Mouse (Mus musculus) hindbrain, embryonic 13.5 days (tissue): ENCODE data around the gene Rgs9. TPM values are rescaled to one million over a fixed set of nuclear protein-coding genes. Genes with fewer than 3 reads are reported as not detected.

Experiments
- ATAC-seq: fragments of 200-750 bp; cut with Nextera tagmentation; 2 replicates; pipeline ENCODE4 v1.8.0; 2017; ENCODE audit warnings: moderate TSS enrichment; ENCODE audit not compliant: low FRiP score
- H3K27ac ChIP-seq: fragments of 300-500 bp; sonication (generic); 2 replicates; pipeline ENCODE4 v1.5.1; 2015; ENCODE audit warnings: inconsistent platforms, mild to moderate bottlenecking, moderate library complexity
- H3K27me3 ChIP-seq: fragments of 300-500 bp; sonication (generic); 2 replicates; pipeline ENCODE4 v1.6.1; 2015; ENCODE audit warnings: mild to moderate bottlenecking, inconsistent platforms
- H3K36me3 ChIP-seq: fragments of 300-500 bp; sonication (generic); 2 replicates; pipeline ENCODE4 v1.6.1; 2015; ENCODE audit warnings: mild to moderate bottlenecking, inconsistent platforms
- H3K4me1 ChIP-seq: fragments of 300-500 bp; sonication (generic); replicated peaks from 2 replicates; pipeline ENCODE4 v1.6.1; 2015; ENCODE audit warnings: inconsistent platforms
- H3K4me2 ChIP-seq: fragments of 300-500 bp; sonication (generic); 2 replicates; pipeline ENCODE4 v1.6.1; 2015; ENCODE audit warnings: inconsistent platforms, mild to moderate bottlenecking, moderate library complexity
- H3K4me3 ChIP-seq: fragments of 300-500 bp; sonication (generic); 2 replicates; pipeline ENCODE4 v1.5.1; 2015; ENCODE audit warnings: mild to moderate bottlenecking, inconsistent platforms
- H3K9ac ChIP-seq: fragments of 300-500 bp; sonication (generic); 2 replicates; pipeline ENCODE4 v1.6.1; 2015; ENCODE audit warnings: mild to moderate bottlenecking, inconsistent platforms
- H3K9me3 ChIP-seq: fragments of 300-500 bp; sonication (generic); 2 replicates; pipeline ENCODE4 v1.6.1; 2016; ENCODE audit warnings: inconsistent platforms
- WGBS: fragments of 180-500 bp; shearing (Covaris S2); methylation state at CpG from one replicate; pipeline ENCODE4 v1.1.7; 2015; 5-methylcytosine and 5-hydroxymethylcytosine counted together
- polyA plus RNA-seq: library from polyadenylated mRNA; unstranded; fragments of >200 nt; fragmentation: Nextera tagmentation; extraction: Ambion mirVana; gene quantifications from 2 replicates; pipeline ENCODE4 v1.2.1, GENCODE M21; 2015

Rgs9 gene
- polyA plus RNA-seq, 1 experiment from 2014 or later: 6.2 TPM

- Histone ChIP-seq H3K9me3 (no peaks in the 10 kb centered on the region), H3K4me3 (no peak overlapping the region), H3K9ac (no peak overlapping the region), H3K27ac (no peak overlapping the region), H3K4me2 (no peak overlapping the region), H3K36me3 (no peaks in the 10 kb centered on the region), H3K27me3 (no peaks in the 10 kb centered on the region), H3K4me1 (no peaks in the 10 kb centered on the region)
- ATAC-seq: no peak
- WGBS: 88% methylated on average over 6 of the region's 6 CpGs
Measured at GRCm38 (mm10) chr11:109187631-109188184, 110.2 kb downstream of the Rgs9 start.

- Histone ChIP-seq H3K36me3 (no peaks in the 10 kb centered on the region), H3K4me2 (no peak overlapping the region), H3K27me3 (no peaks in the 10 kb centered on the region), H3K9me3 (no peaks in the 10 kb centered on the region), H3K9ac (no peak overlapping the region), H3K4me1 (peaks cover 13% of the 10 kb centered on the region), H3K4me3 (no peak overlapping the region), H3K27ac (0 out of 2 replicates have a peak overlapping the region, but pooled peaks have one; percentile 10)
- ATAC-seq: no peak
- 76% methylated on average over 7 of the region's 7 CpGs for WGBS
Measured at GRCm38 (mm10) chr11:109181118-109181517, 116.8 kb downstream of the Rgs9 start.

GRCm38 (mm10) chr11:109180290-109180689 lies 117.6 kb downstream of the Rgs9 start:
- Histone ChIP-seq H3K9me3 (no peaks in the 10 kb centered on the region), H3K36me3 (no peaks in the 10 kb centered on the region), H3K4me1 (peaks cover 13% of the 10 kb centered on the region), H3K27me3 (no peaks in the 10 kb centered on the region), H3K4me3 (no peak overlapping the region), H3K4me2 (no peak overlapping the region), H3K27ac (no peak overlapping the region), H3K9ac (no peak overlapping the region)
- no peak for ATAC-seq
- WGBS: 95% methylated on average over 11 of the region's 11 CpGs

GRCm38 (mm10) chr11:109178788-109179518 lies 119.0 kb downstream of the Rgs9 start:
- WGBS: 50% methylated on average over 8 of the region's 8 CpGs
- Histone ChIP-seq H3K4me2 (no peak overlapping the region), H3K9me3 (no peaks in the 10 kb centered on the region), H3K36me3 (no peaks in the 10 kb centered on the region), H3K4me1 (peaks cover 13% of the 10 kb centered on the region), H3K4me3 (no peak overlapping the region), H3K27me3 (no peaks in the 10 kb centered on the region), H3K9ac (no peak overlapping the region), H3K27ac (no peak overlapping the region)
- ATAC-seq: 0 out of 2 replicates have a peak, but pooled peaks have one; percentile 52

- H3K27me3 ChIP-seq: no peaks in the 10 kb centered on the region
- no peaks in the 10 kb centered on the region for H3K36me3 ChIP-seq
- no peak overlapping the region for H3K27ac ChIP-seq
- 92% methylated on average over 8 of the region's 8 CpGs for WGBS
- H3K9ac ChIP-seq: no peak overlapping the region
- 0 out of 2 replicates have a peak, but pooled peaks cover 6% of the 10 kb centered on the region for H3K4me1 ChIP-seq
- no peak overlapping the region for H3K4me2 ChIP-seq
- H3K4me3 ChIP-seq: no peak overlapping the region
- H3K9me3 ChIP-seq: no peaks in the 10 kb centered on the region
- no peak for ATAC-seq
Measured at GRCm38 (mm10) chr11:109175376-109175969, 122.5 kb downstream of the Rgs9 start.

Other genes with a start within 250 kb of the Rgs9 start
- gene E030025P04Rik, start 153.8 kb downstream of the Rgs9 start, polyA plus RNA-seq: not detected in 2 replicates
- gene Gna13, start 64.7 kb upstream of the Rgs9 start, polyA plus RNA-seq: 15.1 and 16.6 TPM in 2 replicates
- gene 9930022D16Rik, start 115.8 kb upstream of the Rgs9 start, polyA plus RNA-seq: not detected in 2 replicates
- 54.8 and 57.0 TPM in 2 replicates for gene Amz2, start 127.8 kb upstream of the Rgs9 start, polyA plus RNA-seq
- 5.0 and 8.9 TPM in 2 replicates for gene Arsg, start 175.2 kb upstream of the Rgs9 start, polyA plus RNA-seq
- gene Slc16a6, start 175.5 kb upstream of the Rgs9 start, polyA plus RNA-seq: 4.1 and 6.3 TPM in 2 replicates